Mouse (Mus musculus) heart, postnatal 0 days (tissue): ENCODE data around the gene Myo19. TPM values are rescaled to one million over a fixed set of nuclear protein-coding genes. Genes with fewer than 3 reads are reported as not detected.
"Not testable (repeated sequence)": the region's sequence is repeated elsewhere in the genome, so short reads cannot be mapped to it uniquely, and the experiment has no call there.

Experiments used
- ATAC-seq: fragments of 200-750 bp; cut with Nextera tagmentation; 2 replicates; pipeline ENCODE4 v1.8.0; 2017; ENCODE audit warnings: low read depth, moderate number of reproducible peaks, moderate library complexity; ENCODE audit not compliant: insufficient read depth
- DNase-seq: peaks from one replicate; pipeline ENCODE4 v3.0.0-alpha.2; 2016; ENCODE audit warnings: low spot score
- H3K27ac ChIP-seq: fragments of 300-500 bp; sonication (generic); 2 replicates; pipeline ENCODE4 v1.5.1; 2014; ENCODE audit warnings: low read depth, mild to moderate bottlenecking
- H3K27me3 ChIP-seq: fragments of 300-500 bp; sonication (generic); 2 replicates; pipeline ENCODE4 v1.6.1; 2014; ENCODE audit warnings: low read length, mixed read lengths; ENCODE audit not compliant: control insufficient read depth, insufficient read depth
- H3K36me3 ChIP-seq: fragments of 300-500 bp; sonication (generic); replicated peaks from 2 replicates; pipeline ENCODE4 v1.6.1; 2014; ENCODE audit warnings: low read length, mixed read lengths; ENCODE audit not compliant: control insufficient read depth, insufficient read depth
- H3K4me1 ChIP-seq: fragments of 300-500 bp; sonication (generic); 2 replicates; pipeline ENCODE4 v1.6.1; 2014; ENCODE audit warnings: antibody characterized with exemption; ENCODE audit not compliant: control insufficient read depth, insufficient read depth
- H3K4me2 ChIP-seq: fragments of 300-500 bp; sonication (generic); 2 replicates; pipeline ENCODE4 v1.6.1; 2014; ENCODE audit warnings: low read depth, mild to moderate bottlenecking, low read length, moderate library complexity
- H3K4me3 ChIP-seq: fragments of 300-500 bp; sonication (generic); 2 replicates; pipeline ENCODE4 v1.5.1; 2014; ENCODE audit warnings: low read depth, low read length
- H3K9ac ChIP-seq: fragments of 300-500 bp; sonication (generic); replicated peaks from 2 replicates; pipeline ENCODE4 v1.6.1; 2014; ENCODE audit warnings: low read depth, low read length, mixed read lengths
- H3K9me3 ChIP-seq: fragments of 300-500 bp; sonication (generic); replicated peaks from 2 replicates; pipeline ENCODE4 v1.6.1; 2016; ENCODE audit warnings: low read length; ENCODE audit not compliant: control insufficient read depth
- CTCF ChIP-seq: IDR thresholded peaks from 2 replicates; pipeline ENCODE4 v1.5.1; 2016; ENCODE audit warnings: antibody characterized with exemption, control low read depth, low read depth
- EP300 ChIP-seq: IDR thresholded peaks from 2 replicates; pipeline ENCODE4 v1.6.1; 2016; ENCODE audit warnings: antibody characterized with exemption, low read depth
- whole genome bisulfite sequencing: fragments of 180-500 bp; shearing (Covaris S2); extraction: QIAGEN DNeasy Blood & Tissue Kit; methylation state at CpG from one replicate; pipeline ENCODE4 v1.1.7; 2014; 5-methylcytosine and 5-hydroxymethylcytosine counted together
- polyA plus RNA-seq: library from polyadenylated mRNA; unstranded; fragments of >200 nt; fragmentation: Nextera tagmentation; extraction: Ambion mirVana; gene quantifications from 2 replicates; pipeline ENCODE4 v1.2.1, GENCODE M21; 2015
- total RNA-seq: library from RNA; depleted of rRNA; stranded (reverse); fragments of >200 nt; gene quantifications from 2 replicates; pipeline ENCODE4 v1.2.3, GENCODE M21; 2014; ENCODE audit warnings: low replicate concordance

Gene Myo19
- total and polyA plus RNA-seq, 2 experiments from 2014 or later = 3.0 to 12.6 TPM

DNA sequence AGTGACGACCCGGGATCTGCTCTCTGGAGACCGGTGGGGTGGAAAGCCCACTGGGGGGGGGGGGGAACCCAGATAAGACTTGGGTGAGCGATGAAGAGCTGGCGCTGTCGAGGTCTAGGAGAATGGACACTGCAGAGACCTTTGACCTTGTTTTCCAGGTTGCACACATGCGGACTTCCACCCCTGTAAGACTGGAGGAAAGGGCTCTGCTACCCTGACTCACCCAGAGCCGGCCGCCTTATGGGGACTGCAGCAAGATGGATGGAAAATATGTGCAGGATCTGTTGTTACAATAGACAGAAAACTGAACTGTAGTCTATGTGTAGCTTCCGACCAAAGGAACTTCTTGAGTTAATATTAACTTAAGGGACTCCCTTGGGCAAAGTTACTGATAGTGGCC, 8.9 kb upstream of the Myo19 start:
- WGBS = under 1% methylated on average over 10 of the region's 10 CpGs
- Histone ChIP-seq H3K4me3 (peak overlapping the region; percentile 78), H3K27ac (peak overlapping the region; percentile 99), H3K9ac (peak overlapping the region; percentile 92), H3K4me2 (peak overlapping the region; percentile 72), H3K4me1 (peaks cover 19% of the 10 kb centered on the region; the same call in 1 of the 2 replicates), H3K27me3 (no peaks in the 10 kb centered on the region), H3K9me3 (no peaks in the 10 kb centered on the region), H3K36me3 (no peaks in the 10 kb centered on the region)
- DNase-seq (peak; percentile 46), ATAC-seq (peak; percentile 35)
- TF ChIP-seq CTCF (no peak), EP300 (no peak; the same call in 1 of the 2 replicates)

DNA sequence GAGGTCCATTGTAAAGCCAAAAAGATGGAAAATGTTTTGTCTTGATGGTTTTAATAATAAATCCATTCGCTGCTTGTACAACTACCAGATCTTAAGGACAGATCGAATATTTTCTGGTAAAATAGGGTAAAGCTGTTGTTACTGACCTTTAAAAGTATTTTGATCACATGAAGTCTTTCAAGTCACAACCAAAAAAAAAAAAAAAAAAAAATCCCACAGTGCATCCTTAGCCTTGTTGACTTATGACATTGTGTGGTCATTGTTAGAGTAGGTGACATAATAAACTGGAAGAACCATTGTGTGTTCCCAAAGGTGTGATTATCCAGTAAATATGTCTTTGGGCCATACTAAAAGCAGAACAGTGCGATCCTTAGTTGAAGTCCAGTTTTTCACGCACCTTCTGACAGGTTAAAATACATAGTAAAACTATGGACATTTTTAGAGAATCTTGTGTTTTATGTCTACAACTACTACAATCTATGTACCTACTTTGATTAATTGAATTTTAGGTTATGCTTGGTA, 8.3 kb upstream of the Myo19 start:
- peak overlapping the region; percentile 92 for H3K9ac ChIP-seq
- peak overlapping the region; percentile 72 for H3K4me2 ChIP-seq
- H3K4me3 ChIP-seq = peak overlapping the region; percentile 78
- WGBS = 74% methylated on average over 4 of the region's 4 CpGs
- H3K9me3 ChIP-seq = no peaks in the 10 kb centered on the region
- TF ChIP-seq CTCF = no peak
- DNase-seq (no peak), ATAC-seq (no peak)
- peak overlapping the region; percentile 99 for H3K27ac ChIP-seq
- H3K4me1 ChIP-seq = peaks cover 19% of the 10 kb centered on the region; the same call in 1 of the 2 replicates
- no peaks in the 10 kb centered on the region for H3K36me3 ChIP-seq
- no peaks in the 10 kb centered on the region for H3K27me3 ChIP-seq

DNA sequence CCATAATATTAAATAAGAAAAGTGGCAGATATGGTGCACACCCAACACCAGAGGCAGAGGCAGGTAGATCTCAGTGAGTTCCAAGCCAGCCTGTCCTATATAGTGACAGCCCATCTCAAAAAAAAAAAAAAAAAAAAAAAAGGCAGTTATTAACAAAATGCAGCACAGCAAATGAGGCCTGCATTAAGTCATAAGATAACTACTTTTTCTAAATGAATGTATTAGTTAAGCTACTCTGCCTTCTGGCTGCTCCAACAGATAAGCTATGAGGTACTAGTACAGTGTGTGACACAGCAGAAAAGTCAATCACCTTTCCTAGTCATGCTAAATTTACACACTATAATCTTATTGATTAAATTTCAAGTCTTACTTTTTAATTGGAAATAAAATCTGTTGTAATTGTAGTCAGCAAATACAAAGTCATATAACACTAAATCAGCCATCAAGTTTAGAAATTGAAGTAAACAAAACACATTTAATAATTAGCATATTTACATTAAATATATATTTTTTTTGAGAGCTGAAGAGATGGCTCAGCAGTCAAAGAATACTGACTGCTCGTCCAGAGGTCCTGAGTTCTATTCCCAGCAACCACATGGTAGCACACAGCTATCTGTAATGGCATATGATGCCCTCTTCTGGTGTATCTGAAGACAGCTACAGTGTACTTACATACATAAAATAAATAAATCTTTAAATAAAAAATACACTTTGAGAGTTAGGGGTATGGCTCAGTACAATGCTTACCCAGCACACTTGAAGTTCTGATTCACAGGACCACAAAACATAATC, 6.7 kb upstream of the Myo19 start:
- H3K4me2 ChIP-seq = no peak overlapping the region
- no peaks in the 10 kb centered on the region for H3K9me3 ChIP-seq
- no peak for ATAC-seq
- H3K27ac ChIP-seq = no peak overlapping the region
- no peak for TF ChIP-seq CTCF
- no peak for TF ChIP-seq EP300
- H3K9ac ChIP-seq = no peak overlapping the region
- no peaks in the 10 kb centered on the region for H3K27me3 ChIP-seq
- H3K4me1 ChIP-seq = peaks cover 9% of the 10 kb centered on the region; the same call in 1 of the 2 replicates
- WGBS = 74% methylated on average over 1 of the region's 1 CpGs
- no peak overlapping the region for H3K4me3 ChIP-seq
- H3K36me3 ChIP-seq = peaks cover 5% of the 10 kb centered on the region; the same call in 1 of the 2 replicates
- no peak for DNase-seq

DNA sequence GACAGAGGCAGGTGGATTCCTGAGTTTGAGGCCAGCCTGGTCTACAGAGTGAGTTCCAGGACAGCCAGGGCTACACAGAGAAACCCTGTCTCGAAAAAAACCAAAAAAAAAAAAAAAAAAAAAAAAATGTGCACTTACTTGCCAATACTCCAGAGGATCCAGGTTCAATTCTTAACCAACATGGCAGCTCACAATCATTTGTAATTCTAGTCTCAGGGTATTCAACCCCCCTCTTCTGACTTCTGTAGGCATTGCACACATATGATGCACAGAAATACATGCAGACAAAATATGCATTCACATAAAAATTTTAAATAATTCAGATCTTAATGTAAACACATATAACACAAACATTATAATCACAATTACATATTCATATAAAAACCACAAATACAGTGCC, 3.9 kb upstream of the Myo19 start:
- peaks cover 10% of the 10 kb centered on the region for H3K4me1 ChIP-seq
- not testable (repeated sequence) for H3K4me2 ChIP-seq, ATAC-seq, H3K9ac ChIP-seq, H3K9me3 ChIP-seq, H3K36me3 ChIP-seq, H3K27me3 ChIP-seq, H3K4me3 ChIP-seq, DNase-seq, H3K27ac ChIP-seq
- WGBS = no CpG with 5 or more reads among the region's 1 CpGs

DNA sequence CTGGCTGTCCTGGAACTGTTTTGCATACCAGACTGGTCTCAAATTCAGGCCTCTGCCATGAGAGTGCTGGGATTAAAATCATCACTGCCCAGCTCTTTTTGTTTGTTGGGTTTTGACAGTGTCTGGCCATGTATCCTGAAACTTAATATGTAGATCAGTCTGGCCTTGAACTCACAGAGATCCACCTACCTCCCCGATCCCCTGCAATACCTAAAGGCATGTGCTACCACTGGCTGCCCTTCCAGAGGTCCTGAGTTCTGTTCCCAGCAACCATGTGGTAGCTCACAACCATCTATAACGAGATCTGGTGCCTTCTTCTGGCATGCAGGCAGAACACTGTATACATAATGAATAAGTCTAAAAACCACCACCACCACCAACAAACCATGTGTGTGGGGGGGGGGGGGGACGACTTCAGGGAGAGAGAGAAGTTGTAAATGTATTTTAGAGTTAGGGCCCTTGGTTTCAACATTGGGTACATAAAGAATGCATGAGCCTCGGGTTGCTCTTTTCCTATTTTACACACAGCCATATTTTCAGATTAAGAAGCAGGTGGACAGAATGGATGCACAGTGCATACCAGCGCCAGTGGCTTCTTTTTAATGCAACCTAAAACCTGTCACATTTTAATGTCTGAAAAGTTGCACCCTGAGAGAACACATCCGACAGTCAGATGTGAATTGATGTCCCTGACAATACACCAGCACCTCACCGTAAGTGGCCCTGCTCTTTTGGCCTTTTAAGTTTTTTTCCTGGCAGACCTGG, 759 bp upstream of the Myo19 start:
- DNase-seq (no peak), ATAC-seq (no peak)
- no peaks in the 10 kb centered on the region for H3K27me3 ChIP-seq
- H3K9me3 ChIP-seq = no peaks in the 10 kb centered on the region
- no peak for TF ChIP-seq EP300
- TF ChIP-seq CTCF = no peak
- peaks cover 8% of the 10 kb centered on the region for H3K4me1 ChIP-seq
- 18% methylated on average over 7 of the region's 7 CpGs for WGBS
- peak overlapping the region; percentile 100 for H3K4me2 ChIP-seq
- peak overlapping the region; percentile 83 for H3K9ac ChIP-seq
- peak overlapping the region; percentile 96 for H3K4me3 ChIP-seq
- peaks cover 14% of the 10 kb centered on the region; the same call in 1 of the 2 replicates for H3K36me3 ChIP-seq
- H3K27ac ChIP-seq = peak overlapping the region; percentile 94
